Mouse (Mus musculus): ENCODE results near the gene Hoxc10. TPM values are rescaled to one million over a fixed set of nuclear protein-coding genes. Genes with fewer than 3 reads are reported as not detected.

Hoxc10 gene
- polyA plus RNA-seq (2012; rRNA removed) = 2.2 and 2.6 TPM in 2 replicates

GRCm38 (mm10) chr15:102966776-102967311, at the start of gene Hoxc10:
TSS of gene Hoxc10 (plus strand) at chr15:102966796.
- no peak for DNase-seq (ENCODE audit: low spot score)

- no peak for DNase-seq (ENCODE audit: low spot score)
Measured at GRCm38 (mm10) chr15:102917972-102918572, 48.5 kb upstream of the Hoxc10 start.

- no peak for DNase-seq (ENCODE audit: low spot score)
Measured at GRCm38 (mm10) chr15:102918611-102919265, 47.9 kb upstream of the Hoxc10 start.

GRCm38 (mm10) chr15:102919336-102920180, 47.0 kb upstream of the Hoxc10 start:
- DNase-seq (ENCODE audit: low spot score) = no peak

- no peak for DNase-seq (ENCODE audit: low spot score)
Measured at GRCm38 (mm10) chr15:102920619-102921018, 46.0 kb upstream of the Hoxc10 start.

- no peak for DNase-seq (ENCODE audit: low spot score)
Measured at GRCm38 (mm10) chr15:102921053-102922011, 45.3 kb upstream of the Hoxc10 start, which contains the start of gene Hoxc13. TSS of gene Hoxc13 (plus strand) at chr15:102921103.

- peak; percentile 55 for DNase-seq (ENCODE audit: low spot score)
Measured at GRCm38 (mm10) chr15:102922012-102922362, 44.6 kb upstream of the Hoxc10 start.

GRCm38 (mm10) chr15:102922636-102923500, 43.7 kb upstream of the Hoxc10 start:
- no peak for DNase-seq (ENCODE audit: low spot score)

- DNase-seq (ENCODE audit: low spot score) = no peak
Measured at GRCm38 (mm10) chr15:102927032-102927645, 39.5 kb upstream of the Hoxc10 start.

- DNase-seq (ENCODE audit: low spot score) = no peak
Measured at GRCm38 (mm10) chr15:102931706-102932358, 34.8 kb upstream of the Hoxc10 start.

GRCm38 (mm10) chr15:102934438-102934837, 32.2 kb upstream of the Hoxc10 start:
- no peak for DNase-seq (ENCODE audit: low spot score)

GRCm38 (mm10) chr15:102934897-102935296, 31.7 kb upstream of the Hoxc10 start:
- no peak for DNase-seq (ENCODE audit: low spot score)

GRCm38 (mm10) chr15:102936279-102936972, 30.2 kb upstream of the Hoxc10 start, which contains the start of gene Hoxc12:
TSS of gene Hoxc12 (plus strand) at chr15:102936757.
- DNase-seq (ENCODE audit: low spot score) = no peak

- no peak for DNase-seq (ENCODE audit: low spot score)
Measured at GRCm38 (mm10) chr15:102937036-102937666, 29.4 kb upstream of the Hoxc10 start.

- no peak for DNase-seq (ENCODE audit: low spot score)
Measured at GRCm38 (mm10) chr15:102939256-102940155, 27.1 kb upstream of the Hoxc10 start.

GRCm38 (mm10) chr15:102942739-102943467, 23.7 kb upstream of the Hoxc10 start:
- DNase-seq (ENCODE audit: low spot score) = no peak

Measured in urinary bladder, adult 2 months (tissue).